Mouse (Mus musculus): Measurements from ENCODE around the gene Faim2. TPM values are rescaled to one million over a fixed set of nuclear protein-coding genes. Genes with fewer than 3 reads are reported as not detected.

Gene Faim2
- total and polyA plus RNA-seq, 2 experiments from 2014 or later: 42.0 to 72.0 TPM

DNA sequence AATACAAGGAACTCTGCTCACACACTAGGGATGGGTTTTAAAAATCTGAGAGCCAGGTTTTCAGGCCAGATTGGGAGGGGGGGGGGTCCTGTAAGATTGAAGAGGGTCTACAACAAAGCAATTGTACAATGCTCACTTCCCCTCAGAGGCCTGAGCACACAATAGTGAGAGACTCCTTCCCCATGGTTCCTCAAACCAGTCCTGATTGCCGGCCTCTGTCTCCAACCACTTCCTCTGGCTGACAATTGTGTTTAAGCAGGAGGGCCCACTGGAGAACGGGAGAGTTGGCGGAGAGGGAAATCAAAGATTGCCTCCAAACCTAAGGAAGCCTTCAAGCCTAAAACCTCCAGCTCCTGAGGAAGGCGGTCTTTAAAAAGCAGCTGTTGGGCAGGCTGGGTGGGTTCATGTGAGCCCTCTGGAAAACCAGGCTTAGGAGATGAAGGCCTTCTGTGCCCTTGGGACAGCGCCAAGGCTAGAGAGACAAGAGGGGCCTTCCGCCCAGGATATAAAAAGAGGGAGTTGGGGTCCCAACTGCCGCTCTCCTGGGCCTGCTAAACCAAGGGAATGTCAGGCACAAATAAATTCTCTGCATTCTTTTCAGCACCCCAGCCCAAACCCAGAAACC is 71.5 kb downstream of the Faim2 start:
- peaks cover 12% of the 10 kb centered on the region for H3K4me1 ChIP-seq (ENCODE audit: insufficient read depth, low read length)
- TF ChIP-seq CTCF (IDR thresholded peaks at IDR 0.05): no peak
- peak; percentile 51 for DNase-seq (ENCODE audit: low spot score)
- H3K4me2 ChIP-seq (ENCODE audit: low read depth, low read length, poor library complexity, severe bottlenecking): peak overlapping the region; percentile 83
- 8% methylated on average over 7 of the region's 7 CpGs for WGBS
- H3K9me3 ChIP-seq (ENCODE audit: low read length): no peaks in the 10 kb centered on the region
- H3K27ac ChIP-seq (ENCODE audit: low read depth, low read length): peak overlapping the region; percentile 86
- no peaks in the 10 kb centered on the region for H3K36me3 ChIP-seq (ENCODE audit: insufficient read depth, low read length)
- H3K4me3 ChIP-seq (ENCODE audit: low read depth, low read length): peak overlapping the region; percentile 79
- H3K9ac ChIP-seq (replicated peaks; ENCODE audit: low read length, poor library complexity, severe bottlenecking): peak overlapping the region; percentile 65
- H3K27me3 ChIP-seq (ENCODE audit: insufficient read depth, low read length): no peaks in the 10 kb centered on the region
- ATAC-seq (ENCODE audit: low FRiP score): no peak

DNA sequence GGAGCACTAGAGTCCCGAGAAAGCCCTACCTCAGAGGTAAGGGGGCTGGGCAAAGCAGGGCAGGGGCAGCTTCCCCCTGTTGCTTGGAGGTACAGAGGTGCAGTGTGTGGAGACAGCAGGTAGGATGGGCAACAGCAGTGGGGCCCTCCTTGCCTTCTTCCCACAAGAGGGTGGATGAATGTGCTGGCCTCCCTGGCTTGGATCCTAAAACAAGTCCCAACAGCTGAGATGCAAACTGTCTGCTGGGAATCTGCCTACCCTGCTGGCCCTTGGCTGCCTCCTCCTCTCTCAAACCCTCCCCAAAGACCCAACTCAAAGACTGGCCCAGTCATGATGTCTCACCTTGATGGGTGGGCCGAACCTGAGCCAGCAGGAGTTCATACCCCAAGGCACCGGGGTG is 72.5 kb downstream of the Faim2 start:
- DNase-seq (ENCODE audit: low spot score) (no peak), ATAC-seq (ENCODE audit: low FRiP score) (no peak)
- Histone ChIP-seq H3K27me3 (ENCODE audit: insufficient read depth, low read length) (no peaks in the 10 kb centered on the region), H3K4me3 (ENCODE audit: low read depth, low read length) (no peak overlapping the region), H3K4me1 (ENCODE audit: insufficient read depth, low read length) (peaks cover 12% of the 10 kb centered on the region), H3K9ac (replicated peaks; ENCODE audit: low read length, poor library complexity, severe bottlenecking) (no peak overlapping the region; the same call in 1 of the 2 replicates), H3K4me2 (ENCODE audit: low read depth, low read length, poor library complexity, severe bottlenecking) (no peak overlapping the region), H3K27ac (ENCODE audit: low read depth, low read length) (no peak overlapping the region), H3K36me3 (ENCODE audit: insufficient read depth, low read length) (no peaks in the 10 kb centered on the region), H3K9me3 (ENCODE audit: low read length) (no peaks in the 10 kb centered on the region)
- WGBS: 78% methylated on average over 3 of the region's 3 CpGs
- TF ChIP-seq CTCF (IDR thresholded peaks at IDR 0.05): no peak

DNA sequence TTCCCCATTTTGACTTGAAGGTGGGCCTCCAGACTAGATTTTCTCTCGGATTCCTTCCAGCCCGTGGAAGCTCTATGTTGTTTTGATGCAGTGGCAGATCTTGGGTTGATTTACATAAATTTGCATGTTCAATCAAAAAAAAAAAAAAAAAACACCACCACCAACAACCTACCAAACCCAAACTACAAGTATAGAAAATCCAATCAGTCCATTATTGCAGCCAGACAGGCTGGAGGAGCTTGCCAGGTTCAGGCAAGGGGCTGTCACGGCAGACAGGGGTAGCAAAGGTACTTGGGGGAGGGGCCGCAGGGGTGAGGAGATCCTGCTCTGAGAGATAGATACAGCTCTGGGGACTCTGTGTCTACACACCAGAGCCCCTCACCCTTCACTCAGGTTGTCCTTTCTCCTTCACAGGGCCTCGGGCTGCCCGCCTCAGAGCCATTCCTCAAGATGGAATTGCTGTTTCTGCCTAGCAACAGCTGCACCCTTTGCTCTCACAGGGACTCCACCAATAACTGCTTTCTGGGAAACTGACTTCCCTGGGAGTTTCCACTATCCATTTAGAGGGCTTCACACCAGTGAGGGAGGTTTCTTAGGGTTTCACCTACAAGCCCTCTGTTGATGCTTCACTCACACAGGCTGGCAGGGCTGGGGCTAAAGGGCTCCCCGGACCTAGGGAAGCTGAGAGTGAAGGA is 73.2 kb downstream of the Faim2 start:
- Histone ChIP-seq H3K4me2 (ENCODE audit: low read depth, low read length, poor library complexity, severe bottlenecking) (no peak overlapping the region), H3K9me3 (ENCODE audit: low read length) (no peaks in the 10 kb centered on the region), H3K36me3 (ENCODE audit: insufficient read depth, low read length) (no peaks in the 10 kb centered on the region), H3K4me1 (ENCODE audit: insufficient read depth, low read length) (peaks cover 12% of the 10 kb centered on the region), H3K4me3 (ENCODE audit: low read depth, low read length) (no peak overlapping the region), H3K27ac (ENCODE audit: low read depth, low read length) (no peak overlapping the region), H3K27me3 (ENCODE audit: insufficient read depth, low read length) (no peaks in the 10 kb centered on the region), H3K9ac (replicated peaks; ENCODE audit: low read length, poor library complexity, severe bottlenecking) (no peak overlapping the region)
- TF ChIP-seq CTCF (IDR thresholded peaks at IDR 0.05): no peak
- ATAC-seq (ENCODE audit: low FRiP score) (no peak), DNase-seq (ENCODE audit: low spot score) (no peak)
- WGBS: 67% methylated on average over 7 of the region's 7 CpGs

DNA sequence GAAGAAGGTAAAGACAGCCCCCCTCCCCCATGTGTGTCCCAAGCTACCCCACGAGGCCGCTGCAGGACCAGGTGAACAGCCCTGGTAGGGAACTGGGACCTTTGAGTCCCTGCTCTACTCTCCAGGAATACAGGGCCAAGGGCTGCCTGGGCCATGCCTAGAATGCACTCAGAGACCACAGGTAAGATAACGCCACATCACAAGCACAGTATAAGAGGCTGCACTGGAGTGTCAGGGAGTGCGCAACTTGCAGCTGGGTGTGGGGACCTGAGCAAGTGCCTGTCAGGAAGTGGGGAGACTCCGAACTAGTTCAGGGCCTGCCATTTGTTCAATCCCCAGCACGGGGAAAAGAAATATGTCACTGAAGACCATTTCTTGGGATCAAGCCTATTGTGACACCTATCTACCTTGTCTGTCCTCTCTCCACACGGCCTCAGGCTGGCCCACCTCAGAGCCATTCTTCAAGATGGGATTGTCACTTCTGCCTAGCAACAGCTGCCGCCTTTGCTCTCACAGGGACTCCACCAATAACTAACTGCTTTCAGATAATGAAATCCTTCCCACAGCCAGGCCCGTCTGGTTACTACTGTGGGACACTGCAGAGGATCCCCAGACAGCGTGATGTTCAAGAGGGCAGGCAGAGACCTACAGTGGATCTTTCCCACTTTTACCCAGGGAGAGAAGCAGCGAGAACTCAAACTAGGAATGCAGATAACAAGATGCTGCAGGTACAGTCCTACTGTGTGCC is 74.6 kb downstream of the Faim2 start:
- TF ChIP-seq CTCF (IDR thresholded peaks at IDR 0.05): no peak
- no peaks in the 10 kb centered on the region for H3K9me3 ChIP-seq (ENCODE audit: low read length)
- no peaks in the 10 kb centered on the region for H3K36me3 ChIP-seq (ENCODE audit: insufficient read depth, low read length)
- no peaks in the 10 kb centered on the region for H3K27me3 ChIP-seq (ENCODE audit: insufficient read depth, low read length)
- H3K9ac ChIP-seq (replicated peaks; ENCODE audit: low read length, poor library complexity, severe bottlenecking): no peak overlapping the region
- ATAC-seq (ENCODE audit: low FRiP score) (no peak), DNase-seq (ENCODE audit: low spot score) (no peak)
- H3K4me3 ChIP-seq (ENCODE audit: low read depth, low read length): no peak overlapping the region
- 77% methylated on average over 11 of the region's 11 CpGs for WGBS
- H3K27ac ChIP-seq (ENCODE audit: low read depth, low read length): no peak overlapping the region
- H3K4me2 ChIP-seq (ENCODE audit: low read depth, low read length, poor library complexity, severe bottlenecking): no peak overlapping the region
- H3K4me1 ChIP-seq (ENCODE audit: insufficient read depth, low read length): peaks cover 15% of the 10 kb centered on the region

DNA sequence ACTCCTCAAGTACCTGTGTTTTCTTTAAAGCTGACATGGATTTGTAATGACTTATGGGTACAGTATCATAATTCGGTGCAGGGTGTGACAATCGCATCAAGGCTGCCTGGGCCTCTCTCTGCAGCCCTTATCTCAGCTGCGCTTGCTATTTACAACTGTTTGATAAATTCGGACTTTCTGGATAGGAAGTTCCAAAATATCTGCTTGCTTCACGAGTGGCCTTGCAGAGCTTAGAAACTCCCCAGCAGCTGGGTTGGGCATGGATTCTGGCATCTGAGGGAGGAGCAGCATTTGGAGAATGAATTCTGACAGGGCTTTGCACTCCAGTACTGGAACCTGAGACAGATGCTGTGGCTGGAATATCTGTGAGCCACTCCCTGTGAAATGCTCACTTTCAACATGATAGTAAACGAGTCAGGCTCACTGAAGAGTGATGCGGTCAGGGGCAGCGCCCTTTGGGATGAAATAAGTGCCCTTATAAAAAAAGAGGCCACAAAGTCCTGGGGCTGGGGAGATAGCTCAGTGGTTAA is 78.1 kb downstream of the Faim2 start:
- H3K4me3 ChIP-seq (ENCODE audit: low read depth, low read length): no peak overlapping the region
- H3K4me1 ChIP-seq (ENCODE audit: insufficient read depth, low read length): 0 out of 2 replicates have a peak, but pooled peaks cover 3% of the 10 kb centered on the region
- no peaks in the 10 kb centered on the region for H3K9me3 ChIP-seq (ENCODE audit: low read length)
- WGBS: 82% methylated on average over 8 of the region's 8 CpGs
- no peaks in the 10 kb centered on the region for H3K36me3 ChIP-seq (ENCODE audit: insufficient read depth, low read length)
- no peaks in the 10 kb centered on the region for H3K27me3 ChIP-seq (ENCODE audit: insufficient read depth, low read length)
- no peak for DNase-seq (ENCODE audit: low spot score)
- no peak for ATAC-seq (ENCODE audit: low FRiP score)
- no peak overlapping the region for H3K9ac ChIP-seq (replicated peaks; ENCODE audit: low read length, poor library complexity, severe bottlenecking)
- TF ChIP-seq CTCF (IDR thresholded peaks at IDR 0.05): no peak
- no peak overlapping the region for H3K27ac ChIP-seq (ENCODE audit: low read depth, low read length)
- H3K4me2 ChIP-seq (ENCODE audit: low read depth, low read length, poor library complexity, severe bottlenecking): no peak overlapping the region
